Mouse (Mus musculus): ENCODE data around the gene Nicn1. TPM values are rescaled to one million over a fixed set of nuclear protein-coding genes. Genes with fewer than 3 reads are reported as not detected.

The Nicn1 gene
- total RNA-seq (2023) = 1 to 10 TPM; 2.2 to 2.9 TPM

GRCm38 (mm10) chr9:108290016-108290750 lies at the start of gene Nicn1:
TSS of gene Nicn1 (plus strand) at chr9:108290429.

DNA sequence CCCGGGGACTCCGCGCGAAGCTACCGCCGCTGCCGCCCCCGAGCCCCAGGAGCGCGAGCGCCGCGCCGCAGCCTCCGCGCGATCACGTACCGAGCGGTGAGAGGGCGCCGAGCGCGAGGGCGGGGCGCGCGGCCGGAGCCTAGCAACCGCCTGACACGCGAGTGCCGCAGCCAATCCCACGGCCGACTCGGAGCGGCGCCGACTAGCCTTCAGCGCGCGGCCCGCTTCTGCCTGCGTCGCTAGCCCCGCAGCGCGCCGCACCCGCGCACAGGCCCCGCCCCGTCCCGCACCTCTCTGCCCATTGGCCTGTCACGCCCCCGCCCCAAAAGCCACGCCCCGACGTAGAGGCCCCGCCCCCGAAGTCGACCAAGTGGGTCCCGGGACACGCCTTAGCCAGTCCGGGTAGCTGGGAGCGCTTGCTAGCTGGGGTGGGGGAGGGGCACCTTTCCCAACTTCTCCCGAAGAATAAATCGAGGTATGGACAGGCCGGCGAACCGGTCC lies 26.5 kb upstream of the Nicn1 start, which contains the start of gene Dag1:
TSS of gene Dag1 (minus strand) at position 269 of the 501 bp plus-strand sequence.

GRCm38 (mm10) chr9:108296453-108297355 lies 6.5 kb downstream of the Nicn1 start, which contains the start of gene Amt:
TSS of gene Amt (plus strand) at chr9:108296853.

GRCm38 (mm10) chr9:108305629-108306520 lies 15.6 kb downstream of the Nicn1 start, which contains the start of the genes Rhoa and Tcta:
TSS of gene Rhoa (plus strand) at chr9:108306129.
TSS of gene Tcta (minus strand) at chr9:108306160.

GRCm38 (mm10) chr9:108338886-108339781 lies 48.9 kb downstream of the Nicn1 start, which contains the start of gene Gpx1:
TSS of gene Gpx1 (plus strand) at chr9:108338903.

Other genes with a start within 250 kb of the Nicn1 start
- 10 to 100 TPM; 18.7 to 25.7 TPM for gene Gmppb, start 241.2 kb upstream of the Nicn1 start, total RNA-seq (2023)
- gene Amigo3, start 237.3 kb upstream of the Nicn1 start, total RNA-seq (2023) = 1 to 10 TPM; 4.3 to 5.0 TPM
- gene Mst1, start 210.0 kb upstream of the Nicn1 start, total RNA-seq (2023) = not detected
- 10 to 100 TPM; 66.5 to 82.0 TPM for gene Rnf123, start 207.1 kb upstream of the Nicn1 start, total RNA-seq (2023)
- gene Apeh, start 195.8 kb upstream of the Nicn1 start, total RNA-seq (2023) = 10 to 100 TPM; 60.0 to 60.3 TPM
- under 1 TPM; 0.21 to 0.37 TPM for gene Bsn, start 100.0 kb upstream of the Nicn1 start, total RNA-seq (2023)
- gene Dag1, start 26.5 kb upstream of the Nicn1 start, total RNA-seq (2023) = 10 to 100 TPM; 14.6 to 16.6 TPM
- 1 to 10 TPM; 1.0 TPM for gene Amt, start 6.4 kb downstream of the Nicn1 start, total RNA-seq (2023)
- gene Rhoa, start 15.7 kb downstream of the Nicn1 start, total RNA-seq (2023) = 100 to 1,000 TPM; 645 to 652 TPM
- gene Tcta, start 15.7 kb downstream of the Nicn1 start, total RNA-seq (2023) = 10 to 100 TPM; 13.5 to 16.4 TPM
- 1,000 to 10,000 TPM; 2,015 to 2,084 TPM for gene Gpx1, start 48.5 kb downstream of the Nicn1 start, total RNA-seq (2023)
- 100 to 1,000 TPM; 145 to 165 TPM for gene Usp4, start 57.4 kb downstream of the Nicn1 start, total RNA-seq (2023)
- gene 1700102P08Rik, start 102.4 kb downstream of the Nicn1 start, total RNA-seq (2023) = 1 to 10 TPM; 2.8 to 3.7 TPM
- not detected for gene Ccdc36, start 138.1 kb downstream of the Nicn1 start, total RNA-seq (2023)
- gene BC048562, start 146.1 kb downstream of the Nicn1 start, total RNA-seq (2023) = not detected
- gene Ccdc71, start 170.1 kb downstream of the Nicn1 start, total RNA-seq (2023) = 10 to 100 TPM; 16.6 to 24.8 TPM
- 1 to 10 TPM; 1.7 to 1.8 TPM for gene Klhdc8b, start 171.2 kb downstream of the Nicn1 start, total RNA-seq (2023)
- under 1 TPM; 0.36 to 1.00 TPM for gene Lamb2, start 189.3 kb downstream of the Nicn1 start, total RNA-seq (2023)
- gene Usp19, start 200.2 kb downstream of the Nicn1 start, total RNA-seq (2023) = 100 to 1,000 TPM; 176 to 197 TPM
- gene Qars, start 217.3 kb downstream of the Nicn1 start, total RNA-seq (2023) = 100 to 1,000 TPM; 145 to 176 TPM
- gene Qrich1, start 226.4 kb downstream of the Nicn1 start, total RNA-seq (2023) = 100 to 1,000 TPM; 142 to 149 TPM